Mouse (Mus musculus): Measurements from ENCODE around the gene Slc35e3. TPM values are rescaled to one million over a fixed set of nuclear protein-coding genes. Genes with fewer than 3 reads are reported as not detected.
A peak's percentile ranks its signal among the peaks of the same experiment; 100 is the strongest.

The Slc35e3 gene
- total and polyA plus RNA-seq, 3 experiments, result 2.2 to 9.7 (median 5.0) TPM

- no peaks in the 10 kb centered on the region for H3K27me3 ChIP-seq (replicated peaks)
- no peaks in the 10 kb centered on the region for H3K4me1 ChIP-seq (ENCODE audit: control insufficient read depth in 1 of 2, insufficient read depth in 2 of 2)
- peaks cover 17% of the 10 kb centered on the region for H3K79me2 ChIP-seq (replicated peaks; ENCODE audit: control insufficient read depth, extremely low read depth, insufficient read depth, poor library complexity, severe bottlenecking)
- H3K4me3 ChIP-seq (replicated peaks in 1 of 3; ENCODE audit: low read depth in 2 of 3, low read length in 2 of 3, poor library complexity in 1 of 3), result no peak overlapping the region
- TF ChIP-seq POLR2AphosphoS2 (IDR thresholded peaks at IDR 0.05; ENCODE audit: low read depth, low read length), result peak; percentile 78
- TF ChIP-seq POLR2A (IDR thresholded peaks at IDR 0.05; ENCODE audit: low read depth, low read length), result peak; percentile 4; the same call in 1 of the 2 replicates
- no peak for TF ChIP-seq UBTF (IDR thresholded peaks at IDR 0.05; ENCODE audit: low read depth, low read length)
- no peak for DNase-seq (ENCODE audit: extremely low read depth)
- peaks cover 72 to 87% of the 10 kb centered on the region in 2 experiments for H3K36me3 ChIP-seq (replicated peaks in 1 of 2; ENCODE audit: control insufficient read depth in 1 of 2, insufficient read depth in 1 of 2, low read length in 1 of 2)
- no peak overlapping the region for H3K4me2 ChIP-seq (ENCODE audit: insufficient read depth, low read depth, poor library complexity, severe bottlenecking)
- dilution Hi-C loops (cut with MboI; ENCODE audit: extremely low pct_ligation_motif_present, extremely low pct_unique_long_range_greater_than_20kb, low sequenced_read_pairs) (no loop called here), in situ Hi-C loops (cut with MboI; ENCODE audit: low pct_ligation_motif_present, low pct_unique_long_range_greater_than_20kb, low sequenced_read_pairs) (no loop called here)
- no peaks in the 10 kb centered on the region for H3K9me3 ChIP-seq (replicated peaks; ENCODE audit: low read length)
- H3K27ac ChIP-seq (ENCODE audit: insufficient read depth, low read depth), result no peak overlapping the region
- no peak overlapping the region for H3K9ac ChIP-seq (ENCODE audit: insufficient read depth, low read depth)
Measured at GRCm38 (mm10) chr10:117692953-117693352, 53.2 kb downstream of the Slc35e3 start.

GRCm38 (mm10) chr10:117692173-117692572 is 54.0 kb downstream of the Slc35e3 start:
- TF ChIP-seq CTCF (conservative IDR thresholded peaks at IDR 0.05 in 1 of 2, IDR thresholded peaks at IDR 0.05 in 1 of 2; ENCODE audit: low read depth in 2 of 2, low read length in 2 of 2) (peak in 1 of 2 experiments; percentile 6; a peak in 1 of 4 replicates), EP300 (IDR thresholded peaks at IDR 0.05; ENCODE audit: low read length) (no peak), TBP (conservative IDR thresholded peaks at IDR 0.05; ENCODE audit: low read depth, low read length) (no peak), ZC3H11A (IDR thresholded peaks at IDR 0.05; ENCODE audit: low read depth, low read length) (no peak), SMC3 (IDR thresholded peaks at IDR 0.05; ENCODE audit: low read depth, low read length) (no peak)
- no peaks in the 10 kb centered on the region for H3K4me1 ChIP-seq (ENCODE audit: control insufficient read depth in 1 of 2, insufficient read depth in 2 of 2)
- H3K9me3 ChIP-seq (replicated peaks; ENCODE audit: low read length), result no peaks in the 10 kb centered on the region
- in situ Hi-C loops (cut with MboI; ENCODE audit: low pct_ligation_motif_present, low pct_unique_long_range_greater_than_20kb, low sequenced_read_pairs), result no loop called here
- no peak for DNase-seq (ENCODE audit: extremely low read depth)
- dilution Hi-C loops (cut with MboI; ENCODE audit: extremely low pct_ligation_motif_present, extremely low pct_unique_long_range_greater_than_20kb, low sequenced_read_pairs), result no loop called here
- H3K27ac ChIP-seq (ENCODE audit: insufficient read depth, low read depth), result no peak overlapping the region
- H3K4me2 ChIP-seq (ENCODE audit: insufficient read depth, low read depth, poor library complexity, severe bottlenecking), result no peak overlapping the region
- H3K9ac ChIP-seq (ENCODE audit: insufficient read depth, low read depth), result no peak overlapping the region
- H3K4me3 ChIP-seq (replicated peaks in 1 of 3; ENCODE audit: low read depth in 2 of 3, low read length in 2 of 3, poor library complexity in 1 of 3), result no peak overlapping the region
- peaks cover 11% of the 10 kb centered on the region for H3K79me2 ChIP-seq (replicated peaks; ENCODE audit: control insufficient read depth, extremely low read depth, insufficient read depth, poor library complexity, severe bottlenecking)
- H3K27me3 ChIP-seq (replicated peaks), result no peaks in the 10 kb centered on the region
- H3K36me3 ChIP-seq (replicated peaks in 1 of 2; ENCODE audit: control insufficient read depth in 1 of 2, insufficient read depth in 1 of 2, low read length in 1 of 2), result peaks cover 64 to 82% of the 10 kb centered on the region in 2 experiments

GRCm38 (mm10) chr10:117691389-117691968 is 54.7 kb downstream of the Slc35e3 start:
- no peak for DNase-seq (ENCODE audit: extremely low read depth)
- Histone ChIP-seq H3K9me3 (replicated peaks; ENCODE audit: low read length) (no peaks in the 10 kb centered on the region), H3K36me3 (replicated peaks in 1 of 2; ENCODE audit: control insufficient read depth in 1 of 2, insufficient read depth in 1 of 2, low read length in 1 of 2) (peaks cover 57 to 75% of the 10 kb centered on the region in 2 experiments), H3K4me3 (replicated peaks in 1 of 3; ENCODE audit: low read depth in 2 of 3, low read length in 2 of 3, poor library complexity in 1 of 3) (no peak overlapping the region), H3K27me3 (replicated peaks) (no peaks in the 10 kb centered on the region), H3K4me1 (ENCODE audit: control insufficient read depth in 1 of 2, insufficient read depth in 2 of 2) (no peaks in the 10 kb centered on the region), H3K27ac (ENCODE audit: insufficient read depth, low read depth) (no peak overlapping the region), H3K9ac (ENCODE audit: insufficient read depth, low read depth) (no peak overlapping the region), H3K79me2 (replicated peaks; ENCODE audit: control insufficient read depth, extremely low read depth, insufficient read depth, poor library complexity, severe bottlenecking) (peaks cover 9% of the 10 kb centered on the region), H3K4me2 (ENCODE audit: insufficient read depth, low read depth, poor library complexity, severe bottlenecking) (no peak overlapping the region)
- TF ChIP-seq ZNF384 (IDR thresholded peaks at IDR 0.05; ENCODE audit: low read depth, low read length), result no peak
- peak; percentile 12 for TF ChIP-seq POLR2A (IDR thresholded peaks at IDR 0.05; ENCODE audit: low read depth, low read length)
- dilution Hi-C loops (cut with MboI; ENCODE audit: extremely low pct_ligation_motif_present, extremely low pct_unique_long_range_greater_than_20kb, low sequenced_read_pairs) (no loop called here), in situ Hi-C loops (cut with MboI; ENCODE audit: low pct_ligation_motif_present, low pct_unique_long_range_greater_than_20kb, low sequenced_read_pairs) (no loop called here)

Measured in CH12.LX (cell line).